Mouse (Mus musculus): ENCODE measurements at regions not wholly inside any gene's neighbourhood (a gene's known extent, or its start where the extent isn't known, plus 50 kb on each side); places are given as distances from the start of the nearest gene placed in this dataset.

GRCm38 (mm10) chr4:93527382-93527781 is 192.1 kb upstream of the Tusc1 start:
- TF ChIP-seq ZMIZ1 (IDR thresholded peaks at IDR 0.05; ENCODE audit: low read depth, low read length) (no peak), CHD2 (IDR thresholded peaks at IDR 0.05; ENCODE audit: low read length) (no peak), POLR2A (IDR thresholded peaks at IDR 0.05; ENCODE audit: control insufficient read depth in 1 of 2, insufficient read depth in 1 of 2, low read depth in 1 of 2, low read length in 2 of 2, poor library complexity in 1 of 2) (no peak), UBTF (IDR thresholded peaks at IDR 0.05; ENCODE audit: borderline replicate concordance, insufficient read depth, low read depth, low read length) (no peak), ZC3H11A (IDR thresholded peaks at IDR 0.05; ENCODE audit: low read depth, low read length) (no peak), EP300 (IDR thresholded peaks at IDR 0.05; ENCODE audit: low read depth in 1 of 2, low read length in 2 of 2) (peak; percentile 45 to 53; a peak in 3 of 4 replicates), CTCF (IDR thresholded peaks at IDR 0.05 in 2 of 3, conservative IDR thresholded peaks at IDR 0.05 in 1 of 3; ENCODE audit: control insufficient read depth in 1 of 3, insufficient read depth in 1 of 3, low read depth in 2 of 3, low read length in 3 of 3, poor library complexity in 1 of 3, severe bottlenecking in 1 of 3) (no peak), TCF12 (IDR thresholded peaks at IDR 0.05; ENCODE audit: low read depth, low read length) (no peak), MXI1 (IDR thresholded peaks at IDR 0.05; ENCODE audit: low read depth, low read length) (no peak), NRF1 (IDR thresholded peaks at IDR 0.05; ENCODE audit: insufficient read depth, low read depth, low read length, poor library complexity, severe bottlenecking) (no peak), MEF2A (IDR thresholded peaks at IDR 0.05; ENCODE audit: extremely low read depth, insufficient replicate concordance, low read depth, low read length, poor library complexity, severe bottlenecking) (no peak), POLR2AphosphoS5 (IDR thresholded peaks at IDR 0.05; ENCODE audit: borderline replicate concordance, low read depth, low read length) (no peak)
